Mouse (Mus musculus) kidney, embryonic 16.5 days (tissue): ENCODE data around the gene St6galnac5. TPM values are rescaled to one million over a fixed set of nuclear protein-coding genes. Genes with fewer than 3 reads are reported as not detected.

Experiments used
- ATAC-seq: fragments of 200-750 bp; cut with Nextera tagmentation; 2 replicates; pipeline ENCODE4 v1.8.0; 2017; ENCODE audit warnings: moderate TSS enrichment; ENCODE audit not compliant: low FRiP score, low TSS enrichment
- H3K27ac ChIP-seq: fragments of 300-500 bp; sonication (generic); 2 replicates; pipeline ENCODE4 v1.5.1; 2014; ENCODE audit warnings: low read length
- H3K27me3 ChIP-seq: fragments of 300-500 bp; sonication (generic); 2 replicates; pipeline ENCODE4 v1.6.1; 2014; ENCODE audit warnings: low read length, control low read depth, mixed read lengths; ENCODE audit not compliant: insufficient read depth
- H3K36me3 ChIP-seq: fragments of 300-500 bp; sonication (generic); 2 replicates; pipeline ENCODE4 v1.6.1; 2014; ENCODE audit warnings: low read length, control low read depth, mixed read lengths; ENCODE audit not compliant: insufficient read depth
- H3K4me1 ChIP-seq: fragments of 300-500 bp; sonication (generic); 2 replicates; pipeline ENCODE4 v1.6.1; 2014; ENCODE audit warnings: low read length, control low read depth, mixed read lengths; ENCODE audit not compliant: insufficient read depth
- H3K4me2 ChIP-seq: fragments of 300-500 bp; sonication (generic); replicated peaks from 2 replicates; pipeline ENCODE4 v1.6.1; 2014; ENCODE audit warnings: low read depth, low read length
- H3K4me3 ChIP-seq: fragments of 300-500 bp; sonication (generic); 2 replicates; pipeline ENCODE4 v1.5.1; 2014; ENCODE audit warnings: mild to moderate bottlenecking, low read length
- H3K9ac ChIP-seq: fragments of 300-500 bp; sonication (generic); replicated peaks from 2 replicates; pipeline ENCODE4 v1.6.1; 2014; ENCODE audit warnings: low read length
- H3K9me3 ChIP-seq: fragments of 300-500 bp; sonication (generic); 2 replicates; pipeline ENCODE4 v1.6.1; 2016; ENCODE audit warnings: low read length, control low read depth
- WGBS: fragments of 180-500 bp; shearing (Covaris S2); extraction: QIAGEN DNeasy Blood & Tissue Kit; methylation state at CpG from one replicate; pipeline ENCODE4 v1.1.7; 2014; 5-methylcytosine and 5-hydroxymethylcytosine counted together
- polyA plus RNA-seq: library from polyadenylated mRNA; unstranded; fragments of >200 nt; fragmentation: Nextera tagmentation; extraction: Ambion mirVana; gene quantifications from 2 replicates; pipeline ENCODE4 v1.2.1, GENCODE M21; 2015

St6galnac5 gene
- polyA plus RNA-seq, 1 experiment from 2014 or later: 0.85 TPM

- WGBS: 96% methylated on average over 3 of the region's 3 CpGs
- Histone ChIP-seq H3K9ac (no peak overlapping the region), H3K4me3 (no peak overlapping the region), H3K4me2 (no peak overlapping the region), H3K4me1 (peaks cover 2% of the 10 kb centered on the region; the same call in 1 of the 2 replicates), H3K27me3 (no peaks in the 10 kb centered on the region), H3K36me3 (no peaks in the 10 kb centered on the region), H3K9me3 (no peaks in the 10 kb centered on the region), H3K27ac (no peak overlapping the region)
- ATAC-seq: no peak
These were observed 48.3 kb downstream of the St6galnac5 start for GRCm38 (mm10) chr3:152933737-152934136.

- Histone ChIP-seq H3K4me2 (no peak overlapping the region), H3K9me3 (no peaks in the 10 kb centered on the region), H3K4me1 (peaks cover 4% of the 10 kb centered on the region; the same call in 1 of the 2 replicates), H3K27me3 (no peaks in the 10 kb centered on the region), H3K27ac (no peak overlapping the region), H3K36me3 (no peaks in the 10 kb centered on the region), H3K9ac (no peak overlapping the region), H3K4me3 (no peak overlapping the region)
- no peak for ATAC-seq
- WGBS: 93% methylated on average over 2 of the region's 2 CpGs
These were observed 49.5 kb downstream of the St6galnac5 start for GRCm38 (mm10) chr3:152932544-152932943.

GRCm38 (mm10) chr3:152932096-152932495 is 50.0 kb downstream of the St6galnac5 start:
- Histone ChIP-seq H3K4me3 (no peak overlapping the region), H3K9ac (no peak overlapping the region)
- no peak for ATAC-seq

GRCm38 (mm10) chr3:152931354-152931753 is 50.7 kb downstream of the St6galnac5 start:
- no peaks in the 10 kb centered on the region for H3K27me3 ChIP-seq
- no peaks in the 10 kb centered on the region for H3K36me3 ChIP-seq
- ATAC-seq: no peak
- no peak overlapping the region for H3K4me2 ChIP-seq
- H3K27ac ChIP-seq: no peak overlapping the region
- H3K9ac ChIP-seq: no peak overlapping the region
- WGBS: 74% methylated on average over 3 of the region's 3 CpGs
- peaks cover 4% of the 10 kb centered on the region; the same call in 1 of the 2 replicates for H3K4me1 ChIP-seq
- no peaks in the 10 kb centered on the region for H3K9me3 ChIP-seq
- H3K4me3 ChIP-seq: no peak overlapping the region

More at GRCm38 (mm10) chr3:152932096-152932495, 50.0 kb downstream of the St6galnac5 start:
- 67% methylated on average over 4 of the region's 4 CpGs for WGBS
- Histone ChIP-seq H3K4me2 (no peak overlapping the region), H3K36me3 (no peaks in the 10 kb centered on the region), H3K27ac (no peak overlapping the region), H3K4me1 (peaks cover 4% of the 10 kb centered on the region; the same call in 1 of the 2 replicates), H3K9me3 (no peaks in the 10 kb centered on the region), H3K27me3 (no peaks in the 10 kb centered on the region)

GRCm38 (mm10) chr3:152929788-152930281 is 52.2 kb downstream of the St6galnac5 start:
- H3K9me3 ChIP-seq: no peaks in the 10 kb centered on the region
- no peak for ATAC-seq

GRCm38 (mm10) chr3:152929256-152929787 is 52.7 kb downstream of the St6galnac5 start:
- no peaks in the 10 kb centered on the region for H3K36me3 ChIP-seq
- H3K4me1 ChIP-seq: peaks cover 4% of the 10 kb centered on the region; the same call in 1 of the 2 replicates
- H3K27ac ChIP-seq: no peak overlapping the region
- H3K9ac ChIP-seq: no peak overlapping the region
- ATAC-seq: no peak
- H3K4me3 ChIP-seq: no peak overlapping the region
- H3K27me3 ChIP-seq: no peaks in the 10 kb centered on the region
- no peak overlapping the region for H3K4me2 ChIP-seq
- no peaks in the 10 kb centered on the region for H3K9me3 ChIP-seq
- 70% methylated on average over 10 of the region's 10 CpGs for WGBS

More at GRCm38 (mm10) chr3:152929788-152930281, 52.2 kb downstream of the St6galnac5 start:
- H3K27me3 ChIP-seq: no peaks in the 10 kb centered on the region
- WGBS: 85% methylated on average over 7 of the region's 7 CpGs
- H3K4me1 ChIP-seq: peaks cover 4% of the 10 kb centered on the region; the same call in 1 of the 2 replicates
- H3K4me3 ChIP-seq: no peak overlapping the region
- H3K27ac ChIP-seq: no peak overlapping the region
- H3K4me2 ChIP-seq: no peak overlapping the region
- no peaks in the 10 kb centered on the region for H3K36me3 ChIP-seq
- no peak overlapping the region for H3K9ac ChIP-seq

- no peak overlapping the region for H3K4me2 ChIP-seq
- H3K9ac ChIP-seq: no peak overlapping the region
- ATAC-seq: 0 out of 2 replicates have a peak, but pooled peaks have one; percentile 23
- WGBS: 59% methylated on average over 13 of the region's 13 CpGs
- H3K36me3 ChIP-seq: no peaks in the 10 kb centered on the region
- no peak overlapping the region for H3K4me3 ChIP-seq
- no peak overlapping the region for H3K27ac ChIP-seq
- no peaks in the 10 kb centered on the region for H3K9me3 ChIP-seq
- H3K4me1 ChIP-seq: peaks cover 4% of the 10 kb centered on the region; the same call in 1 of the 2 replicates
- H3K27me3 ChIP-seq: no peaks in the 10 kb centered on the region
These were observed 53.6 kb downstream of the St6galnac5 start for GRCm38 (mm10) chr3:152928287-152928975.

GRCm38 (mm10) chr3:152926166-152926565 is 55.9 kb downstream of the St6galnac5 start:
- H3K4me1 ChIP-seq: peaks cover 4% of the 10 kb centered on the region; the same call in 1 of the 2 replicates
- ATAC-seq: no peak
- WGBS: 62% methylated on average over 4 of the region's 4 CpGs

GRCm38 (mm10) chr3:152925364-152925763 is 56.7 kb downstream of the St6galnac5 start:
- H3K27me3 ChIP-seq: no peaks in the 10 kb centered on the region
- H3K27ac ChIP-seq: no peak overlapping the region
- WGBS: 93% methylated on average over 8 of the region's 8 CpGs
- ATAC-seq: no peak
- no peaks in the 10 kb centered on the region for H3K9me3 ChIP-seq
- H3K4me3 ChIP-seq: no peak overlapping the region
- no peak overlapping the region for H3K9ac ChIP-seq
- no peaks in the 10 kb centered on the region for H3K36me3 ChIP-seq
- peaks cover 4% of the 10 kb centered on the region; the same call in 1 of the 2 replicates for H3K4me1 ChIP-seq
- no peak overlapping the region for H3K4me2 ChIP-seq

More at GRCm38 (mm10) chr3:152926166-152926565, 55.9 kb downstream of the St6galnac5 start:
- no peak overlapping the region for H3K27ac ChIP-seq
- H3K4me3 ChIP-seq: no peak overlapping the region
- H3K9me3 ChIP-seq: no peaks in the 10 kb centered on the region
- H3K4me2 ChIP-seq: no peak overlapping the region
- H3K27me3 ChIP-seq: no peaks in the 10 kb centered on the region
- no peaks in the 10 kb centered on the region for H3K36me3 ChIP-seq
- H3K9ac ChIP-seq: no peak overlapping the region

GRCm38 (mm10) chr3:152923530-152923929 is 58.5 kb downstream of the St6galnac5 start:
- Histone ChIP-seq H3K27ac (no peak overlapping the region), H3K4me2 (no peak overlapping the region), H3K36me3 (no peaks in the 10 kb centered on the region), H3K9me3 (no peaks in the 10 kb centered on the region), H3K4me1 (no peaks in the 10 kb centered on the region; the same call in 1 of the 2 replicates), H3K9ac (no peak overlapping the region), H3K4me3 (no peak overlapping the region), H3K27me3 (no peaks in the 10 kb centered on the region)
- 0 out of 2 replicates have a peak, but pooled peaks have one; percentile 19 for ATAC-seq
- WGBS: 53% methylated on average over 15 of the region's 15 CpGs
